Mouse (Mus musculus) bone marrow, adult 2 months (tissue): ENCODE measurements around the gene Syt1.

Source experiments
- CTCF ChIP-seq: fragments of 200-500 bp; IDR thresholded peaks from 2 replicates; pipeline ENCODE4 v1.5.1; 2011; ENCODE audit warnings: low read length, control low read depth; ENCODE audit not compliant: control insufficient read depth, insufficient read depth
- POLR2A ChIP-seq: fragments of 200-500 bp; IDR thresholded peaks from 2 replicates; pipeline ENCODE4 v1.6.1; 2011; ENCODE audit warnings: low read depth, mild to moderate bottlenecking, control low read depth, low read length, borderline replicate concordance; ENCODE audit not compliant: control insufficient read depth

GRCm38 (mm10) chr10:108896529-108896928, 114.3 kb downstream of the Syt1 start:
- no peak for TF ChIP-seq CTCF
- TF ChIP-seq POLR2A = no peak
